Mouse (Mus musculus): ENCODE measurements around the gene Gpn2.

Gpn2 gene

GRCm38 (mm10) chr4:133622161-133622695 lies 38.1 kb downstream of the Gpn2 start:
- DNase-seq (ENCODE audit: extremely low read depth, low read depth): no peak

GRCm38 (mm10) chr4:133624830-133625229 lies 40.7 kb downstream of the Gpn2 start:
- no peak for DNase-seq (ENCODE audit: extremely low read depth, low read depth)

GRCm38 (mm10) chr4:133625621-133626071 lies 41.5 kb downstream of the Gpn2 start:
- no peak for DNase-seq (ENCODE audit: extremely low read depth, low read depth)

- DNase-seq (ENCODE audit: extremely low read depth, low read depth): no peak
Observed at GRCm38 (mm10) chr4:133626221-133626620, 42.1 kb downstream of the Gpn2 start.

- no peak for DNase-seq (ENCODE audit: extremely low read depth, low read depth)
Observed at GRCm38 (mm10) chr4:133626621-133627020, 42.5 kb downstream of the Gpn2 start.

- no peak for DNase-seq (ENCODE audit: extremely low read depth, low read depth)
Observed at GRCm38 (mm10) chr4:133627039-133627438, 42.9 kb downstream of the Gpn2 start.

- DNase-seq (ENCODE audit: extremely low read depth, low read depth): no peak
Observed at GRCm38 (mm10) chr4:133628517-133628916, 44.4 kb downstream of the Gpn2 start.

GRCm38 (mm10) chr4:133629191-133629590 lies 45.0 kb downstream of the Gpn2 start:
- no peak for DNase-seq (ENCODE audit: extremely low read depth, low read depth)

GRCm38 (mm10) chr4:133630326-133630920 lies 46.3 kb downstream of the Gpn2 start:
- no peak for DNase-seq (ENCODE audit: extremely low read depth, low read depth)

- DNase-seq (ENCODE audit: extremely low read depth, low read depth): no peak
Observed at GRCm38 (mm10) chr4:133631071-133631768, 47.1 kb downstream of the Gpn2 start.

DNA sequence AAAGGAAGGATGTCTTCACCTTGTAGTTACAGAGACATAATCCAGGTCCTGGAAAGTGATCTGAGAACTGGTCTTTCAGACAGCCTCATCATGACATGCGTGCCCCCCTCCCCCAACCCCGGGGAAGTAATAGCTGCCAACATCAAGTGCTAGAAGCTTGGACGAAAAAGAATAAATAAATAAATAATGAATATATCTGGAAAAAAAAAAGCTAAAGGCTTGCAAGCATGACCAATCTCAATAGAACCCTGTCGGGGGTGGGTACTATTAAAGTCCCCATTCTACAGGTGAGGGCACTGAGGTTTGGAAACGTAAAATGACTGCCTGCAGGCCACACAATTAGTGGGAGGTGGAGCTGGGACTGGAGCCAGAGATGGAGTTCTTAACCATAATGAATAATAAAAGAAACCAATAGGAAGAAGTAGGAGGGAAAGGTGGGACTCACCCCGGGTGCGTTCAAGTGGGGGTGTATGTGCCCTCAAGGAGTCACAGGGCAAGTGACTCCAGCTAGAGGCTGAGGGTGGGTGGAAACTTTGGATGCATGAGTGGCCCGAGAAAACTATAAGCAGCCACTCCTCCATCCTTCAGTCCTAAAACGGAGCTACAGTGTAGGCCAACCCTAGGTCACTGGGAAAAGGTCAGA lies 47.7 kb downstream of the Gpn2 start:
- no peak for DNase-seq (ENCODE audit: extremely low read depth, low read depth)

DNA sequence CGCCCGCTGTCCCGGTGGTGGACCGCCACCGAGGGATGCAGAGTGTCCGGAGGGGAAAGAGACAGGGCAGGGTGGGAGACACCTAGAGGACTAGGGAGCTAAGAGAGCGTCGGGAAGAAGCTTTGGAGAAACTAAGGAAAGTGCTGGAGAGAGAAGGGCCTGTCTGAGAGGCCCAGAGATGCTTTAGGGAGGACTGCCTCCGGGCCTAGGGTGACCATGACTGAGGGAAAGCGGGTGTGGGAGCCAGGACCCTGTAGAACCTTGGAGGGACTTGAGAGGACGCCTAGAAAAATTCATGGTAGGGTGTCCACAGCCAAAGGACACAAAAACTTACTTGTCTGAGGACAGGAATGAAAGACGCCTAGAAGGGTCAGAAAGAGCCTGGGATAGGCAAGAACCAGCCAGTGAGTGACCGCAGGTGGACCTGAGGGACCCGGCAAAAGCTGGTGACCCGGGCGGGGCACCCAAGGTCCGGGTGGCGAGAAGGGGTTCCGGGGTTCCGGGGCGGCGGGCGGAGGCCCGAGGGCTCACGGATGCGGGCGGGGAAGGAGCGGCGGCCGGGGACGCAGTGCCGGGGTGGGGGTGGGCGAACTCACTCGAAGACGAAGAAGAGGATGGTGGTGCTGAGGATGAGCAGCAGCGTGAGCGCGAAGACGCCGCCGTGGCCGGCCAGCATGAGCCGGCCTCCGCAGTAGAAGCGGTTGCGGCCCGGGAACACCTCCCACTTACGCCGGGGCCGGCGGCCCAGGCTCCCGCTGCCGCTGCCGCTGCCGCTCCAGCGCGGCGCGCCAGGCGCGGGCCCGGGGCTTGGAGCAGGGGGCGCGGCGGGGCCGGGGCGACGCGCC lies 48.5 kb downstream of the Gpn2 start:
- DNase-seq (ENCODE audit: extremely low read depth, low read depth): no peak

DNA sequence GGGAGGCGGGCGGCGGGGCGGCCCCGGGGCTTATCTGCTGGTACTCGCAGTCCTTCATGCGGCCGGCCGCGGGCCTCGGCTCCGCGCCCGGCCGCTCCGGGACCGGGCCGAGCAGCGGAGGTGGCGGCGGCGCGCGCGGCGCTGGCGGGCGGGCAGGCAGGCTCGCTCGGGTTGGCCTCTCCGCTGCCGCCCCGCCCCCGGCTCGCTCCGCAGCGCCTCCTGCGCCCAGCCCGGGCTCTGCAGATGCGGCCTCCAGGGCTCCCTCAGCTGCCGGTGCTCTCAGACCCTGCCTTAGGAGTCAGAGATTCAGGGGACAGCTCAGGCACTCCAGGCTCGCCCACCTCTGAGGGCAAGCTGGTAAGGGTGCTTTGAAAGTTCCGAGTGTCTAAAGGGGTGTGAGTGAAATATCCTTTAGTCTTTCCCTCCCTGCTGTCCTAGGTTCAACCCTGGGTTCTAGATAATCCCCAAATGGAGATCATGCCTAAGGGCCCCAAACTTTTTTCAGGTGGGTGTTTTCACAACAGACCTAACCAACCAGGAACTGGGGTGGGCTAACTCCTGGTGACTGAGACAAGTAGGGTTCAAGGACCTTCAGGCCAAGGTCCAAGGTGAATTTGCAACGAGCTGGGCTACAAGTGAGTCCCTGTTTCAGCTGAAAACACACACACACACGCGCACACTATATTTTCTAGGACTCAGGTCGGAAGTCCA lies 49.3 kb downstream of the Gpn2 start:
- peak; percentile 38 for DNase-seq (ENCODE audit: extremely low read depth, low read depth)

- DNase-seq (ENCODE audit: extremely low read depth, low read depth): no peak
Observed at GRCm38 (mm10) chr4:133634043-133634410, 49.9 kb downstream of the Gpn2 start.
